Mouse (Mus musculus) limb, embryonic 14.5 days (tissue): ENCODE measurements at regions not wholly inside any gene's neighbourhood (a gene's known extent, or its start where the extent isn't known, plus 50 kb on each side); places are given as distances from the start of the nearest gene placed in this dataset.

Experiments
- ATAC-seq: fragments of 200-750 bp; cut with Nextera tagmentation; 2 replicates; pipeline ENCODE4 v1.8.0; 2017; ENCODE audit warnings: low read depth, moderate number of reproducible peaks, moderate TSS enrichment; ENCODE audit not compliant: low FRiP score
- DNase-seq: peaks from one replicate; pipeline ENCODE4 v3.0.0-alpha.2; 2015; ENCODE audit warnings: low spot score
- H3K27ac ChIP-seq: fragments of 300-500 bp; sonication (generic); replicated peaks from 2 replicates; pipeline ENCODE4 v1.5.1; 2014; ENCODE audit warnings: low read depth, mild to moderate bottlenecking, low read length, moderate library complexity, mixed read lengths
- H3K27me3 ChIP-seq: fragments of 300-500 bp; sonication (generic); 2 replicates; pipeline ENCODE4 v1.6.1; 2014; ENCODE audit warnings: low read length, mixed read lengths; ENCODE audit not compliant: control insufficient read depth, insufficient read depth
- H3K36me3 ChIP-seq: fragments of 300-500 bp; sonication (generic); 2 replicates; pipeline ENCODE4 v1.6.1; 2014; ENCODE audit warnings: mild to moderate bottlenecking, low read length, moderate library complexity, mixed read lengths; ENCODE audit not compliant: control insufficient read depth, insufficient read depth
- H3K4me1 ChIP-seq: fragments of 300-500 bp; sonication (generic); 2 replicates; pipeline ENCODE4 v1.6.1; 2014; ENCODE audit warnings: antibody characterized with exemption, low read length, mixed read lengths; ENCODE audit not compliant: control insufficient read depth, insufficient read depth
- H3K4me2 ChIP-seq: fragments of 300-500 bp; sonication (generic); replicated peaks from 2 replicates; pipeline ENCODE4 v1.6.1; 2014; ENCODE audit warnings: low read depth, mild to moderate bottlenecking, low read length, moderate library complexity; ENCODE audit not compliant: severe bottlenecking
- H3K4me3 ChIP-seq: fragments of 300-500 bp; sonication (generic); replicated peaks from 2 replicates; pipeline ENCODE4 v1.5.1; 2014; ENCODE audit warnings: low read length
- H3K9ac ChIP-seq: fragments of 300-500 bp; sonication (generic); 2 replicates; pipeline ENCODE4 v1.6.1; 2014; ENCODE audit warnings: mild to moderate bottlenecking, low read depth, low read length, moderate library complexity; ENCODE audit not compliant: severe bottlenecking
- H3K9me3 ChIP-seq: fragments of 300-500 bp; sonication (generic); 2 replicates; pipeline ENCODE4 v1.6.1; 2016; ENCODE audit warnings: low read length; ENCODE audit not compliant: control insufficient read depth
- POLR2A ChIP-seq: fragments of 200-500 bp; IDR thresholded peaks from 2 replicates; pipeline ENCODE4 v1.8.0; 2012; ENCODE audit warnings: inconsistent platforms, mild to moderate bottlenecking, moderate library complexity, borderline replicate concordance; ENCODE audit not compliant: insufficient read depth, insufficient read length; ENCODE audit errors: extremely low read depth
- WGBS: fragments of 180-500 bp; shearing (Covaris S2); extraction: QIAGEN DNeasy Blood & Tissue Kit; methylation state at CpG from one replicate; pipeline ENCODE4 v1.1.7; 2014; 5-methylcytosine and 5-hydroxymethylcytosine counted together

DNA sequence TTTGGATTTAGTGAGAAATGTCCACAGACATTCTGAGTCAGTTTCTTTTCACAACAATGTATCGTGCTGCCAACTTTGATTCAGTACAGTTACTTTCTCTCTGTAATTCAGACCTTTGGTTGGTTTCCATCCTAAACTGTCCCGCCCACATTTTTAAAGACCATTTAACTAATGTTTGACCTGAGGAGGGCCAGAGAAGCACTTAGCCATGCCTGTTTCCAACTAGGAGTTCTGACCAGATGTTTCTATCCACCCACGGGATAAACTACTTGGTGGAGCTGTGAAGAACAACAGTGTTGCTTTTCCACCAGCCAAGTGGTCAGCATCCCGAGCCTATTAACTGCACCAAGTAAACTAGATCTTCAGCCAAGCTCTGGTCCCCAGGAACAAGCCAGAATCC, 72.0 kb downstream of the Mrpl39 start:
- Histone ChIP-seq H3K4me3 (no peak overlapping the region), H3K9ac (no peak overlapping the region), H3K27me3 (no peaks in the 10 kb centered on the region), H3K36me3 (no peaks in the 10 kb centered on the region), H3K9me3 (no peaks in the 10 kb centered on the region), H3K27ac (no peak overlapping the region), H3K4me1 (no peaks in the 10 kb centered on the region), H3K4me2 (no peak overlapping the region)
- ATAC-seq (no peak), DNase-seq (no peak)
- WGBS = 77% methylated on average over 4 of the region's 4 CpGs
- TF ChIP-seq POLR2A = no peak
